Mouse (Mus musculus) layer of hippocampus, postnatal 25 days (tissue): ENCODE data around the gene Defa23. TPM values are rescaled to one million over a fixed set of nuclear protein-coding genes. Genes with fewer than 3 reads are reported as not detected.
"Not testable (repeated sequence)": the region's sequence is repeated elsewhere in the genome, so short reads cannot be mapped to it uniquely, and the experiment has no call there.

Experiments used
- DNase-seq, 2 experiments: peaks; one replicate each; pipeline ENCODE4 v3.0.0; 2022; ENCODE audit warnings: mixed read lengths in 2 of 2, low spot score in 1 of 2; ENCODE audit errors: extremely low spot score in 1 of 2
- total RNA-seq, 2 experiments: library from RNA; stranded (reverse); gene quantifications; 2 replicates each; pipeline ENCODE4 v1.2.3; 2021

The Defa23 gene
- total RNA-seq = not detected

DNA sequence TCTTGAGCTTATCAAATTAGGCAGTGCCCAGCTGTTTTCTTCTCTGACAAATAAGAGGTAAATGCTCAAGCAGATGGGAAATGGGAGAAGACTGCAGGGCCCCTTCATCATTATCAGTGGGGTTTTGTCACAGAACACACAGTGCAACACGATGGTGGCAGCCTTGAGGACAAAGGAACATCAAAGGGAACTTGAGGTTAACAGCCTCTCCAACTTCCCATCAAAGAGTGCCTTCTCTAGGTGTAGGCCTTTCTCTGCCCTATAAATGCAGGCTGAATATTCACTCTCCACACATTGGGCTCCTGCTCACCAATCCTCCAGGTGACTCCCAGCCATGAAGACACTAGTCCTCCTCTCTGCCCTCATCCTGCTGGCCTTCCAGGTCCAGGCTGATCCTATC is at the start of gene Defa23:
Gene Defa23, plus strand, starts transcription at position 301 of the 400 bp plus-strand sequence.
- DNase-seq = not testable (repeated sequence)

DNA sequence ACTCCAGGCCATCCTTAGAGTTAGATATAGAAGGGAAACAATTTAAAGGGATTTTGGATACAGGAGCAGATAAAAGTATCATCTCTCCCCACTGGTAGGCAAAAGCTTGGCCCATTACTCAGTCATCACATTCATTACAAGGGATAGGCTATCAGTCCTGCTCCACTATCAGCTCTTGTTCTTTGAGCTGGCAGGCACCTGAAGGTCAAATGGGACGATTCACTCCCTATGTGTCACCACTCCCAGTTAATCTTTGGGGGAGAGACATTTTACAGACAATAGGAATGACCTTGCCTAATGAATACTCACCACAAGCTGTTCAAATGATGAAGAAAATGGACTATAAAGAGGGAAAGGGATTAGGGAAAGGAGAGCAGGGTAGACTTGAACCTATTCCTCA is 48.0 kb upstream of the Defa23 start:
- no peak for DNase-seq

DNA sequence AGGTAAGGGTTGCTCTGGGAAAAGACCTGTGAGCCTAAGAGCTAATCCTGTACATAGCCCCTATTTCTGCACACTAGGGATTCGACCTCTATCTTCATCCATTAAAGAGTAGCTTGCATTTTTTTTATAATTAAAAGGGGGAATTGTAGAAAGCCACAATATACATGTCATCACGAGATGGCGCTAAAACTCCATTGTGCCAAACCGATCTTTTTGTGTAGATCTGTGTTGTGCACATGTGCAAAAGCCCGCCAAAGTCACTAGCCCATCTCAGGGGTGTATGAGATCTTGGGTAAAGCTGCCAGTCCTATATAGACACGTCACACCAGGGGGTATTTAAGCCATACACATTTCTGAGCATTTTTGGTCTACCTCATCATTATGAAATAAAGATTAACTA is 46.3 kb upstream of the Defa23 start:
- DNase-seq = not testable (repeated sequence)

GRCm38 (mm10) chr8:21010548-21010947 is 44.3 kb upstream of the Defa23 start:
- not testable (repeated sequence) for DNase-seq

- not testable (repeated sequence) for DNase-seq
These were observed 29.6 kb upstream of the Defa23 start, which contains the start of gene Defa21 for GRCm38 (mm10) chr8:21025245-21025644. TSS of gene Defa21 (plus strand) at chr8:21025545.

DNA sequence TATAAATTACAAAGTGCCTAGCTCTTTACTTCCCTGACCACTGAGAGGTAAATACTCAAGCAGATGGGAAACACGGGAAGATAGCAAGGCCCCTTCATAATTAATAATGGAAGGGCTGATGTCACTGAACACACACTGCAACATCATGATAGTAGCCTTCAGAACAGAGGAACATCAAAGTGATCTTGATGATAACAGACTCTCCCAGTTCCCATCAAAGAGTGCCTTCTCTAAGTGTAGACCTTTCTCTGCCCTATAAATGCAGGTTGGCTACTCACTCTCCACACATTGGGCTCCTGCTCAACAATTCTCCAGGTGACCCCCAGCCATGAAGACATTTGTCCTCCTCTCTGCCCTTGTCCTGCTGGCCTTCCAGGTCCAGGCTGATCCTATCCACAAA is 9.9 kb downstream of the Defa23 start, which contains the start of gene Defa35:
Gene Defa35, plus strand, starts transcription at position 301 of the 400 bp plus-strand sequence.
- not testable (repeated sequence) for DNase-seq

DNA sequence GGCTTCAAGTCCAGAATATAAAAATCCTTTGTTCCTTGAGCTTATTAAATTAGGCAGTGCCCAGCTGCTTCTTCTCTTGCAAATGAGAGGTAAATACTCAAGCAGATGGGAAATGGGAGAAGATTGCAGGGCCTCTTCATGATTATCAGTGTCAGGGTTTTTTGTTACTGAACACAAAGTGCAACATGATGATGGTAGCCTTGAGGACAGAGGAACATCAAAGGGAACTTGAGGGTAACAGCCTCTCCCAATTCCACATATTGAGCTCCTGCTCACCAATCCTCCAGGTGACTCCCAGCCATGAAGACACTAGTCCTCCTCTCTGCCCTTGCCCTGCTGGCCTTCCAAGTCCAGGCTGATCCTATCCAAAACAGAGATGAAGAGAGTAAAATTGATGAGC is 29.3 kb downstream of the Defa23 start, which contains the start of gene Defa25:
Gene Defa25, plus strand, starts transcription at position 301 of the 400 bp plus-strand sequence.
- not testable (repeated sequence) for DNase-seq

- no peak for DNase-seq
These were observed 38.3 kb downstream of the Defa23 start for GRCm38 (mm10) chr8:21093106-21093505.

DNA sequence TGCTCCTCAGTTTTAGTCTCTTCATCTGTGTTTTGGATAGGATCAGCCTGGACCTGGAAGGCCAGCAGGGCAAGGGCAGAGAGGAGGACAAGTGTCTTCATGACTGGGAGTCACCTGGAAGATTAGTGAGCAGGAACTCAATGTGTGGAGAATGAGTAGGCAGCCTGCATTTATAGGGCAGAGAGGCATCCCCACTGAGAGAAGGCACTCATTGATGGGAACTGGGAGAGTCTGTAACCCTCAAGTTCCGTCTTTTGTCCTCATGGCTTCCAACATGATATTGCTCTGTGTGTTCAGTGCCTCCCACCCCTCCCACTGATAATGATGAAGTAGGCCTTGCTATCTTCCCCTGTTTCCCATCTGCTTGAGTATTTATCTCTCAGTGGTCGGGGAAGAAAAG is 41.1 kb downstream of the Defa23 start, which contains the start of gene Gm14851:
Gene Gm14851, minus strand, starts transcription at position 101 of the 400 bp plus-strand sequence.
- not testable (repeated sequence) for DNase-seq

Other genes starting within 250 kb of the Defa23 start
- gene Defb33, start 162.4 kb upstream of the Defa23 start, total RNA-seq = not detected
- not detected for gene Gm15056, start 152.4 kb upstream of the Defa23 start, total RNA-seq
- gene Gm6040, start 133.0 kb upstream of the Defa23 start, total RNA-seq = not detected
- gene AY761185, start 110.3 kb upstream of the Defa23 start, total RNA-seq = not detected
- not detected for gene Defa21, start 29.5 kb upstream of the Defa23 start, total RNA-seq
- not detected for gene Defa35, start 10.0 kb downstream of the Defa23 start, total RNA-seq
- not detected for gene Defa25, start 29.4 kb downstream of the Defa23 start, total RNA-seq
- gene Gm14851, start 41.0 kb downstream of the Defa23 start, total RNA-seq = not detected
- gene Defa30, start 79.6 kb downstream of the Defa23 start, total RNA-seq = not detected
- gene Defa22, start 107.2 kb downstream of the Defa23 start, total RNA-seq = not detected
- gene Defa31, start 136.6 kb downstream of the Defa23 start, total RNA-seq = not detected
- gene Gm15293, start 146.5 kb downstream of the Defa23 start, total RNA-seq = not detected
- not detected for gene Gm15292, start 194.7 kb downstream of the Defa23 start, total RNA-seq